Mouse (Mus musculus): ENCODE results near the gene Gm12184. TPM values are rescaled to one million over a fixed set of nuclear protein-coding genes. Genes with fewer than 3 reads are reported as not detected.
"Not testable (repeated sequence)": the region's sequence is repeated elsewhere in the genome, so short reads cannot be mapped to it uniquely, and the experiment has no call there.

Gene Gm12184
- polyA plus RNA-seq, 3 experiments from 2014 or later = 1.3 to 2.8 (median 2.5) TPM

DNA sequence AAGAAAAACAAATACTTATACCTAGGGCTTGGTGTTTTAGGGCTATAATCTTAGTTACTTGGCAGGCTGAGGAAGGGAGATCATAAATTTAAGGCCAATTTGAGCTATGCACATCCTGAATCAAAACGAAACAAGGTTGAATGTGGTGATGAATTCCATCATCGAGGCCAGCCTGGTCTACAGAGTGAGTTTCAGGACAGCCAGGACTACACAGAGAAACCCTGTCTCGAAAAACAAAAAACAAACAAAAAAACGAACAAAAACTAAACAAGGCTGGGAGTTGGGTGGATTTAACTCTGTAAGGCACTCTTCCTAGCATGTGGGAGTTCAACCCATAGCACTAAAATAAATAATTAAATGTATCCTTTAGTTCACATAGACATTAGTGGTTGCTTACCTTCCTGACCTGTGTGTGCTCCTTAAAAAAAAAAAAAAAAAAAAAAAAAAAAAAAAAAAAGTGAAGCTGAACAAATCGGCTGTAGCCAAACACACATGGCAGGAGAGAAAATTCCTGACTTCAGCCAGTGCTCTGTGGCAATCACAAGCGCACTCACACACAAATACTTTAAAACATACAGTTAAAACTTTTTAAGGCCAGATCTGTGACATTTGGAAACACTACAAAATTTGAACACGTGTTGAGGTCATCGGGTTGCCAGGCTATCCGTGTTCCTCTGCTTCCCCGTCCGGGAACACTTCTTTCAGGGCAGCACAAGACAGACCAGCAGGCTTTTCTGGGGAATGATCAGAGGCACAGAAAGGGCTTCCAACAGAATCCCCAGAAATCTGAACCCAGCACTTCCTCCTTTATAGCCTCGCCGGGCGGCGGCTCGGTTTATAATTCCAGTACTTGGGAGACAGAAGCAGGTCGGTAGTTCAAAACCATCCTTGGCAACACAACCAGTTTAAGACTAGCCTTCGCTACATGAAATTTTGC lies 27.2 kb downstream of the Gm12184 start:
- no peak for ATAC-seq

DNA sequence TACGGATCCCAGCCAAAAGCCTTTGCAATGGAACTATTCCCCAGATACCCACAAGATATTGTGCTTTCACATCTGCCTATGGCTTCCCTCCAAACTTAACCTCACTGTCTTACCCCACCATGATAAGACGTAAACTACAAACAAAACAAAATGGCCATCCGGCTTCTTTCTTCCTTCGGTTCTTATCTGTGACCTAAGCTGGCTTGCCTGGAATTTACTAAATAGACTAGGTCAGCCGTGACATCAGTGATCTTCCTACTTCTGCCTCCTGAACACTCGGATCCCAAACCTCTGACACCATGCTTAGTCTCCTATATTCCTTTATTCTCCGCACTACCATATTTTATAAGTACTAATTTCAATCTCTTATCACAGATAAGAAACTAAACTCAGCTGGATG lies 28.1 kb downstream of the Gm12184 start:
- ATAC-seq = no peak

DNA sequence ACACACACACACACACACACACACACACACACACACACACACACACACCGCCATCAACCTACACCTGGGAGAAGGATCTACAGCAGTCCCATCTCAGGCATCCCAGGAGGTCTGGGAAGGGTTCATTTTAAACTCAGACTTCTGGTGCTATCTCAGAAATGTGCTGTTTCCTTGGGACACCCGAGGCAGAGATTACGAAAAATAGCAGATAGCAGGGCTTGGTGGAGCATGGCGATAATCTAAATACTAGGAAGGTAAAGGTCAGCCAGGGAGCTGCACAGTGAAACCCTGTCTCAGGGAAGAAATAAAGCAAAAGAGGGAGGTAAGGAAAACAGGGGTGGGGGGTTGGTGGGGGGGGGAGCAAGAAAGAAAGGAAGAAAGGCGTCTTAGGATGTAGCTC lies 29.2 kb downstream of the Gm12184 start:
- ATAC-seq = no peak

DNA sequence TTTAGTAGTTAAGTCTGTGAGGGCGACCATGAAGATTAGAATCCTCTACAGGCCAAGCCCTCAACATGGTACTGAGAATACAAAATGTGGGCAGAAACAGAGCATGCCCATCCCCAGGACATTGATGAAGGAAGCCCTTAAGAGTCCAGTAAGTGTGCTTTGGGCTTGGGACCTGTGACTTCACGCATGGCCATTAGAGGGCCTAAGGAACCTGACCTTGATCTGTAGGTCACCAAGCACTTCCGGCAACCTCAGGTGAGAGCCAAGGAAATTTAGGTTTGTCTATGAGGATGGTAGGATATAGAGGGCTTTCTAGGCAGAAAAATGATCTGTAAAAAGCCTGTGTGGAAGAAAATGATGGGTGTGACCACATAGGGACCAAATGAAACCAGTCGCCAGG lies 30.2 kb downstream of the Gm12184 start:
- no peak for ATAC-seq

DNA sequence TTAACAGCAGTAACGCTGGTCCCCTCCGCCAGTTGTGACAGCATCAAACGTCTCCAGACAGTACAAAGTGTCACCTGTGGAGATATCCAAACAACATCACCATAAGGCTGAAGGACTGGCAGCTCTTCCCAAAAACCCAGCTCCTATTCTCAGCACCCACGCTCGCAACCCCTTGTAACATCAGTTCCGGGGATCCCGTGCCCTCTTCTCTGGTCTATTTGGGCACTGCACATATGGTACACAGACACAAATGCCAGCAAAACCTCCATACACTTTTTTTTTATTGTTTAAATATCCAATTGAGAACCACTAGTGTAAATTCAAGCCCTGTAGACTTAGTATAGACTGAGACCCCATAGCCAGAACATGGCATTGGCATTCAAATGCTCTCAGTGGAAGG lies 31.2 kb downstream of the Gm12184 start:
- ATAC-seq = no peak

DNA sequence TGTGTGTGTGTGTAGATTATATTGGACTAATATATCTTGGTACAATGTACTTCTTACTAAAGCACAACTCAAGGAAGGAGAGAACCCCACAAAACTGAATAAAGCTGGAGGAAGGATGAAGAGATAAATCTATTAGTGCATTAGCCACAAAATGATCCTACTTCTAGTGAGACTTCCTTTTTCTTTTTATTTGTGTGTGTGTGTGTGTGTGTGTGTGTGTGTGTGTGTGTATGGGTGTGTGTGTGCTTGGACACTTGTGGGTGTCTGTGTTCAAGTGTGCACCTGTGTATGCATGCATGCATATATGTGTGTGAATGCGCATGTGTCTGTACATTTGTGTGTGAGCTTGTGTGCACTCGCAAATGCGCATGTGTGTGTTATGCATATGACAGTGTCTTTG lies 33.3 kb downstream of the Gm12184 start:
- ATAC-seq = no peak

DNA sequence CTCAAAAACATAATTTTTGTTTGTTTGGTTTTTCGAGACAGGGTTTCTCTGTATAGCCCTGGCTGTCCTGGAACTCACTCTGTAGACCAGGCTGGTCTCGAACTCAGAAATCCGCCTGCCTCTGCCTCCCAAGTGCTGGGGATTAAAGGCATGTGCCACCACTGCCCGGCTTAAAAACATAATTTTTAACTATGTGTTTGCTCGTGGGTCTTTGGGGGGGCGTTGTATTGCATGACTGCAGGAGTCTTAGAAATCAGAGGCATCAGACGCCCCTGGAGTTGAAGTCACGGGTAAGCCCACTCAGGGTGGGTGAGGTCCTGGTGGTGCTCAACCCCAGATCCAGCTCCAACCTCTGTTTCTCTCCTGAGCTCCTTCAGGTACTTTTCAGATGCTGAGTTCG lies 34.6 kb downstream of the Gm12184 start:
- not testable (repeated sequence) for ATAC-seq

DNA sequence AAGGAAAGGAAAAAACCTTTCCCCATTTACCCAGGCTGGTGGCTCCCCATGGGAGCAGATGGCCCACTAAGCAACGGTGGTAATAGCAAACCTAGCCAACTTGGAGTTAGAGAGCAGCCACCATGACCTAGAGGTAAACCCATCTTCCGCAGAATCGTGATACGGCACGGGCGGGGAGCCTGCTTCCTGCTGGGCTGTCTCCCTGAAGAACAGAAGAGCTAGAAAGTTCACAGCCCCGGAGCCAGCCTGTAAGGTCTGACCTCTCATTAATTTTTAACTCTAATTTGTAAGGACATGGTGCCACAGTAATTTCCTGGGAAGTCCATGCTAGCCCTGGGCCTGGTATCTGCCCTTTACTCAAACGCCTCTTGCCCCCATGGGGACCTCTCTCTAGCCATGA lies 35.5 kb downstream of the Gm12184 start:
- no peak for ATAC-seq

DNA sequence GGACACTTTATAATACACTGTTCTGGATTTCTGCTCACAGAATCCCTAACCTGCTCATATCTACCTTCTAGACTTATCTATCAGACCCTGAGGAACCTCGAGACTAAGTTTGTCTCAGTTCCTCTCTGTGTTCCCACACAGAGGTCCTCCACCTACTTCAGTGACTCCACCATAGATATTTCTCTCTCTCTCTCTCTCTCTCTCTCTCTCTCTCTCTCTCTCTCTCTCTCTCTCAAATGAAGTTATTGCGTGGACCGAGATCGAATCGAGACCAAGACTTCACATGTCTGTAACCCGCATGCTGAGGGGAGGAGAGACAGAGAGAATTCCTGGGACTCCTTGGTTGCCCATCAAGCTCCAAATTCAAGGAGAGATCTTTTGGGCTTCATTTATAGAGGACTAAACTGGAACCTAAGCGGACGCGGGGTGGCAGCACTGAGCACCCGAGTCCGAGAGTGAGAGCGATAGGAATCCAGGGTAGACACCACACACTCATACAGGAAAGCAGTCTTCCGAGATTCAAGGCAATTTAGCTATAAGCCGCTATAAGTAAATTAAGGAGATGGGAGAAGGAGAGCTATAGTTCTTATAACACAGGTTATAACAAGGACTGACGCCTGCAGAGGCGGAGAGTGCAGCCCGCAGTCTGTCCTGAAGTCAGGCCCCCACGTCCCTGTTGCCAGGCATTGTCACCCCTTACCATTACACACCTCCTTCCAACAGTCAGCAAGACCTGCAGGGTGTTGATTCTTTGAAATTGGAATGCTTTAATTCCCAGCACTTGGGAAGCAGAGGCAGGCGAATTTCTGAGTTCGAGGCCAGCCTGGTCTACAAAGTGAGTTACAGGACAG lies 36.3 kb downstream of the Gm12184 start:
- ATAC-seq = no peak

DNA sequence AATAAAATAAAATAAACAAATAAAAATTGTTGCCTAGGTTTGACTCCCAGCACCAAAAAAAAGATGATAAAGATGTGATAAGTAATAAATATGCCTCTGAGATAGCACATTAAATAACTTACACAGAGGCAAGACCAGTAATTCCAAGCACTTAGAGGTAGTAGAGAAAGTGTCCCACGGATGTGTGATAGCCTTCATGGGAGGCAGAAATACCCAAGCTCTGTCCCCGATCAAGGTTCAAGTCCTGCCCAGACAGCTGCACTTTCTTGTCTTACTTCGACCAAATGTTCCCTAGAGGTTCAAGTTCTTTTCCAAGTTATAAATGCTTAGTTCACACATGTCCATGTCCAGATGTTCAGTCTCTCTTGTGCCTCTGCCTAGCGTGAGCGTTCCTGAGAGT lies 37.2 kb downstream of the Gm12184 start:
- no peak for ATAC-seq

DNA sequence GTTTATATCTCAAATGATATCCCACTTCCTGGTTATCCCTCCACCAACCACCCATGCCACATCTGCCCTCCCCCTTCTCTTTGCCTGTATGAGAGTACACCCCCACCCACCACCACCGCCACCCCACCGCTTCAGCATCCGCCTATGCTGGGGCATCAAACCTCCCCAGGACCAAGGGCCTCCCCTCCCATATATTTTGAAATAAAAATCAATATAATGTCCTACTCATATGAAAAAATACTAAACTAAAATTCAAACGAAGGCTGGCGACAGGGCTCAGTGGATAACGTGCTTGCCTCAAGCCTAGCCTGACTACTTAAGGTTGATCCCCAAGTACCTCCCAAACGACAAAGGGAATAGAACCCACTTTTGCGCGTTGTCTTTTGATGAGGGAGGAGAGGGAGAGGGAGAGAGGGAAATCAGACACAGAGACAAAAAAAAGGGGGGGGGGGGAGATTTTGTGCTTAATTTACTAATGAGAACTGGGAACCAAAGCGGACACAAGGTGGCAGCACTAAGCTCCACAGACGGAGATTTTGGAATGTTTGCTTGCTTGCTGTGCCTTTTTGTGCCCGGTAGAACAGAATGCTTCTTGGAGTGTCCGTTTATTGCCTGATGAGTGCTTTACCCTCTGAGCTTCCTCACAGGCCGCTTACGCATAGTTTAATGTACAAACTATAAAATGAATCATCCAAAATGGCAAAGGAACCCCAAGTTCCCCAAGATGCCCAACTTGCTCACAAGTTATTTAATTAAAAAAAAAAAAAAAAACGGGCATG lies 38.0 kb downstream of the Gm12184 start:
- peak; percentile 55 for ATAC-seq

DNA sequence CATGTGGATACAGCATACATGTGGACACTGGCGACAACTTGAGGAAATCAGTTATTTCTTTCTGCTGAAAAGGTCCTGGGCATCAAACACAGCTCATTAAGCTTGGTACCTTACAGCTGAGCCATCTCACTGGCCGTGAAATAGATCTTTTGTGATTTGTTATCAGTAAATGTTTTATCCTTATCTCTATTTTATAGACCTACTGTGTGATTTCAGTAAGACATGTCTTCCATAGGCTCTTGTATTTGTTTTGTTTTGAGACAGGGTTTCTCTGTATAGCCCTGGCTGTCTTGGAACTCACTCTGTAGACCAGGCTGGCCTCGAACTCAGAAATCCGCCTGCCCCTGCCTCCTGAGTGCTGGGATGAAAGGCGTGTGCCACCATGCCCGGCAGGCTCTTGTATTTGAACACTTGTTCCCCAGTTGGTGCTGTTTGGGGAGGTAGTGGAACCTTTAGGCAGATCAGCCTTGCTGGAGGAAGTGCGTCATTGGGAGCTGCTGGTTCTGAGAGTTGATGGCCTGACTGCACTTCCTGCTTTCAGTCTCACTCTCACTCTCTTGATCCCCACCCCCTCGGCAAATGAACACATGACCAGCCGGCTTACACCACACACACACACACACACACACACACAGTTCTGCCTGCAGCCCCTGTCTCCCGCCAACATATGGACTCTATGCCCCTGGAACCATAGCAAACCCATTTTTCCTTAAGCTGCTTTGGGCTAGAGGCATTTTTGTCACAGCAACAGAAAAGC lies 38.8 kb downstream of the Gm12184 start:
- peak; percentile 98 for ATAC-seq

DNA sequence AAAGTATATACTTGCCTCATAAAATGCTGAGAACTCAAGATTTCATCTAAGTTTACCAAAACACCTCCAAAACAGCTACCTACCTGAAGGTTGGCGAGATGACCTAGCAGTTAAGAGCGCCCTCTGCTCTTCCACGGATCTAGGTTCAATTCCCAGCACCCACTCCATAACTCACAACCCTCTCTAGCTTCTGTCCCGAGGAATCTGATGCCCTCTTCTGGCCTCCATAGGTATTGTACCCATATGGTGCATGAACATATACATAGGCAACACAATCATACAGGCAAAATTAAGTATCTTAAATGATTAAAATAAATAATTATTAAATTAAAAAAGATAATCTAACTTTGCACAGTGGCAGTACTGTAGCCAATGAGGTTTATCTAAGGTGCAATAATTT lies 44.2 kb downstream of the Gm12184 start:
- no peak for ATAC-seq

DNA sequence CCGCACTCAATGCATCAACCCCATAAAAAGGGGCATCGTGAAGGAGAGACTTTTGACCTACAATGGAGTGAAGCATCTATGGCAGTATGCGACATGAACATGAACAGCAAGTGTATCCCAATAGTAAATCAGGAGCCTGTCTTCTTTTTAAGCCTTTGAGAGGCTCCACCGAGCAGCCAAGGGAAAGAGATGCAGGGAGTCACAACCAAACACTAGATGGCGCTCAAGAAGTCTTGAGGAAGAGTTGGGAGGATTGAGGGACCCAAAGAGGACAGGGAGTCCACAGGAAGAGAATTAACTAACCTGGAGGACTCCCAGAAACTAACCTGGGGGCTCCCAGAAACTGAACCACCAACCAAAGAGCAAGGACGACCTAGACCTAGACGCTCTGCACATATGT lies 47.0 kb downstream of the Gm12184 start:
- ATAC-seq = peak; percentile 43

DNA sequence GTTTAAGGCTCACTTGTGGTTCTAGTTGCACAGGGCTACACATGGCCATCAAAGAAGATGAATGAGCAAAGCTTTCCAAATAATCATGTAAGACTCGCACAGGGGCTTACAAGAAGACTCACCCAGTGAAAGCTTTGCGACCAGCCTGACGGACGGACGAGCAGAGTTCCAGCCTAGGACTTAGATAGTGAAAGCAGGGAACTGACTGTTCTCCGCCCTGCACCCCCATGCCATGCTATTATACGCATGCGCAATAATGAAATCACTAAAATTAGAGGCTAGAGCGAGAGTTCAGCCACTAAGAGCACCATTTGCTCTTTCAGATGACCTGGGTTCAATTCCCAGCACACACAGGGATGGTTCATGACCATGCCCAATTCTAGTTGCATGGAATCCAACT lies 49.2 kb downstream of the Gm12184 start:
- ATAC-seq = no peak

DNA sequence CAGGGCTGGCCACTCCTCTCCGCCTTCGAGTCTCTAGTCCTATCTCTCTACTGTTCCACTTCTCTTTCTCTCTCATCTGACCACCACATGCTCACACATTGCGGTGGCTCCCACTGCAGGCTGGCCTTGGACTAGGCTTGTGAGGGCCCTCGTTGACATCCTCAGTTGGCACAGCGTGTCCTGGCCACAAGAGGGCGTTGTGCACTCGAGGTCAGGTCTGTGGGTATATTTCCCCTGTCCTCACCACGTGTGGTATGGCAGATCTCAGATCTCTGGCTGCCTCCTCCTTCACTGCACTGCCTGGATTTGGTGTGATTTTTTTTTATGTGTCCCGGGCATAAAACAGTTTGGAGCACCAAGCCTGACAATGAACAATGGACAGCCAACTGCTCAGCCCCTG lies 49.8 kb downstream of the Gm12184 start:
- no peak for ATAC-seq

DNA sequence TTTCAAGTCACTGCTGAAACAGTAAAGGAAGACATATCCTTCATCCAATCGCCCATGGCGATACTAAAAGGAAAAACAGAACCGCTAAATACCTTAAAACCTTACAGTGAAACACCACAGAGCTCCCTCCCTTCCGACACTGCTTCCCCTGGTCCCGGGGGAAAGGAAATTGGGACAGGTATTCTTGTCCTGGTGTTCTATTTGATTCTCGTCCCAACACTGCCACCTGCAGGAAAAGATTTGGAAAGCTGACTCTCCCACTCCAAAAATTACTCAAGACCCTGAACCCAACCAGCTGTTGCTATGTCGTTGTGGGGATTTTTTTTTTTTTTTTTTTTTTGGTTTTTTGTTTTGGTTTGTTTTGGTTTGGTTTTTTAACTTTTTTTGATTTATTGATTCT lies 51.0 kb downstream of the Gm12184 start:
- no peak for ATAC-seq

Other genes with a start within 250 kb of the Gm12184 start
- 1,000 to 10,000 TPM; 1,163 to 1,603 (median 1,351) TPM for gene Rack1, start 26.3 kb downstream of the Gm12184 start, polyA plus RNA-seq (2017; shearing (Covaris generic))
- 1 to 10 TPM; 2.5 to 4.6 (median 3.3) TPM for gene Trim41, start 9.3 kb downstream of the Gm12184 start, polyA plus RNA-seq (2017; shearing (Covaris generic))
- gene Trim7, start 515 bp downstream of the Gm12184 start, polyA plus RNA-seq (2017; shearing (Covaris generic)) = 1 to 10 TPM in 2 of 3 experiments, under 1 TPM in 1; 0.58 to 2.1 (median 1.1) TPM
- gene Irgm1, start 45.0 kb upstream of the Gm12184 start, polyA plus RNA-seq (2017; shearing (Covaris generic)) = 100 to 1,000 TPM; 172 to 210 (median 188) TPM
- gene Gm5431, start 75.6 kb upstream of the Gm12184 start, polyA plus RNA-seq (2017; shearing (Covaris generic)) = under 1 TPM; 0.22 to 0.59 (median 0.56) TPM
- gene Psme2b, start 119.5 kb upstream of the Gm12184 start, polyA plus RNA-seq (2017; shearing (Covaris generic)) = 100 to 1,000 TPM; 181 to 259 (median 225) TPM
- under 1 TPM; 0.40 to 0.94 (median 0.52) TPM for gene Olfr56, start 152.2 kb upstream of the Gm12184 start, polyA plus RNA-seq (2017; shearing (Covaris generic))
- gene 9930111J21Rik1, start 152.7 kb upstream of the Gm12184 start, polyA plus RNA-seq (2017; shearing (Covaris generic)) = 100 to 1,000 TPM; 121 to 163 (median 155) TPM
- 1 to 10 TPM; 3.0 to 8.4 (median 5.0) TPM for gene Gm12185, start 165.6 kb upstream of the Gm12184 start, polyA plus RNA-seq (2017; shearing (Covaris generic))
- gene Tgtp1, start 167.5 kb upstream of the Gm12184 start, polyA plus RNA-seq (2017; shearing (Covaris generic)) = 100 to 1,000 TPM; 207 to 408 (median 255) TPM
- 100 to 1,000 TPM; 118 to 148 (median 136) TPM for gene 9930111J21Rik2, start 224.6 kb upstream of the Gm12184 start, polyA plus RNA-seq (2017; shearing (Covaris generic))
- 100 to 1,000 TPM; 344 to 542 (median 352) TPM for gene Tgtp2, start 237.6 kb upstream of the Gm12184 start, polyA plus RNA-seq (2017; shearing (Covaris generic))
- 100 to 1,000 TPM; 364 to 477 (median 416) TPM for gene Ifi47, start 249.9 kb upstream of the Gm12184 start, polyA plus RNA-seq (2017; shearing (Covaris generic))

Data from inflammation-experienced regulatory T-cells, adult 6 months (primary cell).